ENCODE assay signal across 9 mouse cellular contexts in the genomic region with DNA sequence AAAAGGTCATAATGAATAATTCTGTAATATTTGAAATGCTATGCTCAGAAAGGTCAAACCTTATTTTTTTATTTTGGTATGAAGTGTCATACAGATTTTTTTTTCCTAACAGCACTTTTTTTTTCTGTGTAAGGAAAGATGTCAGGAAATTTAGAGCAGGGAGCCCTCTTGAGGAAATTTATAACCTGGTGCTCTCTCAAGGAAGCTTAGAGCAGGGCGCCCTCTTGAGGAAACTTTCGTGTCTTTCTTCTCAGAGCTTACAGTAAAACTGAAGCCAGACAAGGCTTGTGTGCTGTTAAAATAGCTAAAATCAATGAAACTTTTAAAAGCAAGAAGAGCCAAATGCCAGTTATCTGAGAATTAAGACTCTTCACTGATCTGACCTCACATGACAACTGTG.
A peak's percentile ranks its signal among the peaks of the same experiment; 100 is the strongest.
DNase-seq lines count a peak whose midpoint lies in the region; ATAC-seq and TF ChIP-seq lines count a peak whose summit lies in the region.
"Had no signal": no experiment of that assay in that cellular context is flagged by ENCODE, and none has a peak within 500 bp of the region (broad histone marks: within the 10 kb centered on the region; RNA-seq: fewer than 3 reads in every experiment).

No protein-coding gene starts in this region.

- H3K4me1 ChIP-seq in hindbrain, embryonic 11.5 days (replicated peaks; ENCODE audit: control insufficient read depth, insufficient read depth, low read length), result no peaks in the 10 kb centered on the region
- no peaks in the 10 kb centered on the region for H3K4me1 ChIP-seq in hindbrain, embryonic 13.5 days (replicated peaks)
- no peaks in the 10 kb centered on the region for H3K4me1 ChIP-seq in hindbrain, embryonic 14.5 days (replicated peaks; ENCODE audit: control insufficient read depth, insufficient read depth, low read length)
- no peaks in the 10 kb centered on the region for H3K4me1 ChIP-seq in thymus, adult 2 months (replicated peaks; ENCODE audit: control insufficient read depth, insufficient read depth, low read length)
- H3K4me1 ChIP-seq: liver, embryonic 13.5 days had no signal

- peak; percentile 75; the same call in 1 of the 2 replicates for TF ChIP-seq CTCF in brain, embryonic 14.5 days (IDR thresholded peaks at IDR 0.05; ENCODE audit: borderline replicate concordance, extremely low read depth, insufficient read depth, insufficient read length)
- TF ChIP-seq CTCF in thymus, adult 2 months (IDR thresholded peaks at IDR 0.05; ENCODE audit: borderline replicate concordance, control insufficient read depth, extremely low read depth, insufficient read depth, low read length, poor library complexity), result no peak

- no peak overlapping the region for H3K27ac ChIP-seq in hindbrain, embryonic 11.5 days (ENCODE audit: low read depth, low read length)
- no peak overlapping the region for H3K27ac ChIP-seq in hindbrain, embryonic 13.5 days
- no peak overlapping the region for H3K27ac ChIP-seq in hindbrain, embryonic 14.5 days
- H3K27ac ChIP-seq in thymus, adult 2 months (ENCODE audit: control insufficient read depth, insufficient read depth, low read length), result no peak overlapping the region
- H3K27ac ChIP-seq: liver, embryonic 13.5 days had no signal

- no peak overlapping the region for H3K9ac ChIP-seq in hindbrain, embryonic 11.5 days (ENCODE audit: low read depth, low read length)
- H3K9ac ChIP-seq in hindbrain, embryonic 13.5 days, result no peak overlapping the region
- H3K9ac ChIP-seq in hindbrain, embryonic 14.5 days, result no peak overlapping the region; the same call in 1 of the 2 replicates
- H3K9ac ChIP-seq: liver, embryonic 13.5 days had no signal

- no peak overlapping the region for H3K4me3 ChIP-seq in hindbrain, embryonic 11.5 days (ENCODE audit: low read depth, low read length)
- no peak overlapping the region for H3K4me3 ChIP-seq in hindbrain, embryonic 13.5 days
- no peak overlapping the region for H3K4me3 ChIP-seq in hindbrain, embryonic 14.5 days (replicated peaks; ENCODE audit: low read length)
- H3K4me3 ChIP-seq in thymus, adult 2 months (ENCODE audit: control insufficient read depth, insufficient read depth, low read length), result no peak overlapping the region
- H3K4me3 ChIP-seq: liver, embryonic 13.5 days had no signal

- no peaks in the 10 kb centered on the region for H3K27me3 ChIP-seq in hindbrain, embryonic 11.5 days (ENCODE audit: control insufficient read depth, insufficient read depth, low read length)
- H3K27me3 ChIP-seq in hindbrain, embryonic 13.5 days, result no peaks in the 10 kb centered on the region
- no peaks in the 10 kb centered on the region for H3K27me3 ChIP-seq in hindbrain, embryonic 14.5 days (ENCODE audit: control insufficient read depth, insufficient read depth, low read length)
- no peaks in the 10 kb centered on the region for H3K27me3 ChIP-seq in thymus, adult 2 months (ENCODE audit: control insufficient read depth, insufficient read depth, low read length)
- H3K27me3 ChIP-seq: liver, embryonic 13.5 days had no signal

- H3K9me3 ChIP-seq in hindbrain, embryonic 11.5 days (ENCODE audit: control insufficient read depth, low read length), result no peaks in the 10 kb centered on the region
- H3K9me3 ChIP-seq in hindbrain, embryonic 13.5 days, result no peaks in the 10 kb centered on the region
- H3K9me3 ChIP-seq in hindbrain, embryonic 14.5 days (ENCODE audit: control insufficient read depth, low read length), result no peaks in the 10 kb centered on the region
- H3K9me3 ChIP-seq: liver, embryonic 13.5 days had no signal

- no peaks in the 10 kb centered on the region for H3K36me3 ChIP-seq in hindbrain, embryonic 11.5 days (ENCODE audit: control insufficient read depth, insufficient read depth, low read length)
- H3K36me3 ChIP-seq in hindbrain, embryonic 13.5 days, result no peaks in the 10 kb centered on the region
- no peaks in the 10 kb centered on the region for H3K36me3 ChIP-seq in hindbrain, embryonic 14.5 days (replicated peaks; ENCODE audit: control insufficient read depth, insufficient read depth)
- H3K36me3 ChIP-seq in thymus, adult 2 months (ENCODE audit: control insufficient read depth, insufficient read depth, low read length), result no peaks in the 10 kb centered on the region
- H3K36me3 ChIP-seq: liver, embryonic 13.5 days had no signal

- 4% methylated on average over 2 of the region's 2 CpGs for WGBS in hindbrain, embryonic 11.5 days
- 4% methylated on average over 2 of the region's 2 CpGs for WGBS in hindbrain, embryonic 13.5 days
- 1% methylated on average over 2 of the region's 2 CpGs for WGBS in hindbrain, embryonic 14.5 days
- WGBS in thymus, adult 2 months, result 18% methylated on average over 2 of the region's 2 CpGs

- ATAC-seq in hindbrain, embryonic 11.5 days (ENCODE audit: low FRiP score), result no peak
- no peak for ATAC-seq in hindbrain, embryonic 13.5 days (ENCODE audit: low FRiP score)
- no peak; the same call in 1 of the 2 replicates for ATAC-seq in hindbrain, embryonic 14.5 days (ENCODE audit: low FRiP score)

- TF ChIP-seq POLR2A in brain, embryonic 14.5 days (IDR thresholded peaks at IDR 0.05; ENCODE audit: borderline replicate concordance, extremely low read depth, insufficient read depth, insufficient read length, poor library complexity, severe bottlenecking), result no peak
- TF ChIP-seq POLR2A in thymus, adult 2 months (IDR thresholded peaks at IDR 0.05; ENCODE audit: control insufficient read depth, extremely low read depth, insufficient read depth, low read length, poor library complexity), result no peak

- H3K4me2 ChIP-seq in hindbrain, embryonic 11.5 days (replicated peaks; ENCODE audit: low read depth, low read length), result no peak overlapping the region
- H3K4me2 ChIP-seq in hindbrain, embryonic 13.5 days, result no peak overlapping the region
- no peak overlapping the region for H3K4me2 ChIP-seq in hindbrain, embryonic 14.5 days (replicated peaks)
- H3K4me2 ChIP-seq: liver, embryonic 13.5 days had no signal

- DNase-seq in hindbrain, embryonic 11.5 days (ENCODE audit: low spot score), result peak; percentile 87
- peak; percentile 94 for DNase-seq in brain, embryonic 14.5 days (ENCODE audit: low read depth)
- peak; percentile 61 for DNase-seq in fibroblast of lung, adult 2 months (ENCODE audit: low read depth)
- peak; percentile 95 for DNase-seq in hindbrain, embryonic 14.5 days (ENCODE audit: low spot score)
- DNase-seq in left cerebral cortex, adult 9 months (ENCODE audit: low spot score in 2 of 2), result peak; percentile 35 to 89
- peak; percentile 66 for DNase-seq in naive thymus-derived CD4-positive, alpha-beta T cell, adult 2 months (ENCODE audit: low read depth)
- peak; percentile 56 for DNase-seq in thymus, adult 2 months
- DNase-seq: liver, embryonic 13.5 days had no signal
